Mouse (Mus musculus): ENCODE data around the gene Gga1. TPM values are rescaled to one million over a fixed set of nuclear protein-coding genes. Genes with fewer than 3 reads are reported as not detected.
"Not testable (repeated sequence)": the region's sequence is repeated elsewhere in the genome, so short reads cannot be mapped to it uniquely, and the experiment has no call there.

Gga1 gene
- polyA plus RNA-seq, 1 experiment from 2014 or later: 42.4 TPM

DNA sequence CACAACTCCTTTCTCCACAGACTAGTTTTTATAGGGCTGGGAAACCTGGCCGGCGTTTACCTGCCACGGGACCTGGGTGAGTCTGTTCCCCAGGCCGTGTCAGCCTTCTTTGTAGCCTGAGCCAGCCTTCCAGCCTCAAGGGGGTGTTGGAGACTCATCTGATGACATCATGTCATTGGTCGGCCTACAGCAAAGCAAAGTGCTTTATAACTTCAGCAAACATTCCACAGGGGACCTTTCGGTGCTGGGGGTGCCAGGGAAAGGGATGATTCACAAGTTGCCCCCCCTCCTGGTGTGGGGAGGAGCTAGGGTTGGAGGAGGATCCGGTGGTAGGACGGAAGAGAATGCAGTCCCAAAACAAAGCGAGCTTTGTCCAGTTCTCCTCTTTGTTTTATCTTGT is 32.2 kb upstream of the Gga1 start:
- no peak for DNase-seq (ENCODE audit: low spot score)

- DNase-seq (ENCODE audit: low spot score): no peak
These were observed 31.7 kb upstream of the Gga1 start for GRCm38 (mm10) chr15:78845321-78845720.

- DNase-seq (ENCODE audit: low spot score): no peak
These were observed 31.1 kb upstream of the Gga1 start for GRCm38 (mm10) chr15:78845867-78846266.

DNA sequence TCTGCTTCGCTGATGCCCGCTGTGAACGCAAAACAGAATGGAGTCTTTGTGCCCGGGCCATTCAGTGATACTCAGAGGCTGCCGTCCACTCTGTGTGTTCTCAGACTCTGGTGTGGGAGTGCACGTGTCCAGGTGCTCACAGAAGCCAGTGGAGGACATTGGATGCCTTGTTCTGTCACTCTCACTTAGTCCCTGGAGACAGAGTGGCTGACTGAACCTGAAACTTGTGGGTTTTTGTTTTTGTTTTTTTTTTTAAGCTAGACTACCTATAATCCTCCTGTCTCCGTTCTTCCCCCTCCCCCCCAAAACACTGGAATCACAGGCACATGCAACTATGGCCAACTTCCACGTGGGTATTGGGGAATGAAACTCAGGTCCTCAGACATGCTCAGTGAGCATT is 30.6 kb upstream of the Gga1 start:
- DNase-seq (ENCODE audit: low spot score): no peak

- DNase-seq (ENCODE audit: low spot score): not testable (repeated sequence)
These were observed 30.2 kb upstream of the Gga1 start for GRCm38 (mm10) chr15:78846805-78847204.

GRCm38 (mm10) chr15:78848467-78848866 is 28.5 kb upstream of the Gga1 start:
- peak; percentile 80 for DNase-seq (ENCODE audit: low spot score)

DNA sequence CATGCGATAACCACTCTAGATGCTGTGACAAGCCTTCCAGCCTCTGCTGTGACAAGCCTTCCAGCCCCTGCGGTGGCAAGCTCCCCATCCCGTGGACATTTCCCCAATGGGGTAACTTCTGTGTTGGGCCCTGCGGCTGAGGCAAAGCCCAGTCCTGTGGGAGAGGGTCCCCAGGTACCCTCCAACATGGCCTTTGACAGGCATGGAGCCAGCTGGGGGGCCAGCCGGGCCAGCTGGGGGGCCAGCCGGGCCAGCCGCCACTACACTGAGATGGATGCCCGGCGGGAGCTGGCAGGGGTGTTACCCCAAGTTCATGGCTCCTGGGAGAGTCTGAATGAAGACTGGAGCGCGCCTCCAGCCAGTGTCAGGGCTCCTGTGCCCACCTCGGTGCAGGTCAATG is 27.5 kb upstream of the Gga1 start:
- DNase-seq (ENCODE audit: low spot score): no peak

DNA sequence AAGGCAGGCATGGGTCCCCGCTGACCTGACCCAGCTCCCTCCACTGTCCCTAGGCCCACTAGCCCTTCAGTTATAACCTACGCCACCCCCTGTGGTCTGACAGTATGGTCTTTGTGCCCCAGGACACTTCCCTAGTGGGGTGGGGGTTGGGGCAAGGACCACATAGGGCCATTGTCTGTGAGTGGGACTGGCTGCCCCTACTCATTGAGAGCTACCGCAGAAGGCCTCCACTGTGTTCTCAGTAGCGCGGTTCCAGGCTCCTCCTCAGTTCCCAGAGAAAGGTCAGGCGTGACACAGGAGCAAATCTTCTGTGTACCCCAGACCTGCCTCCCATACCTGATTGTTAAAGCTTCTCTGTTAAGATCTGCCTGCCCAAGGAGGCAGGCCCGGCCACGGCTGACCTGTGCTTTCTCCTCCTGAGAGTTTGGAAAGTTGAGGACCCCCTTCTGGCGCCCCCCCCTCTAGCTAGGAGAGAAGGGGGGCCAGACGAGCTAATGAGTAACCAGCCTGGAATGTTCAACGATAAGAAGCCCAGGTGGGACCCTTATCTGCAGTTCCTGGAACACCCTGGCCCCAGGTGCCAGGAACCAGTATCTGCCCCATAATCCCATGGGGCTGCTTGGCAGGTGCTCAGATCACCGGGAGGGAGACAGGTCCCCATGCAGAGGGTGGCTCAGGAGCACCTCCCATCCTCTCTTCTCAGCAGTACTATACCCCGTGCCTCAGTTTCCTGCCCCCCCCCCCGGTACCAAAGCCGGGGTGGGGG is 26.7 kb upstream of the Gga1 start:
- no peak for DNase-seq (ENCODE audit: low spot score)

DNA sequence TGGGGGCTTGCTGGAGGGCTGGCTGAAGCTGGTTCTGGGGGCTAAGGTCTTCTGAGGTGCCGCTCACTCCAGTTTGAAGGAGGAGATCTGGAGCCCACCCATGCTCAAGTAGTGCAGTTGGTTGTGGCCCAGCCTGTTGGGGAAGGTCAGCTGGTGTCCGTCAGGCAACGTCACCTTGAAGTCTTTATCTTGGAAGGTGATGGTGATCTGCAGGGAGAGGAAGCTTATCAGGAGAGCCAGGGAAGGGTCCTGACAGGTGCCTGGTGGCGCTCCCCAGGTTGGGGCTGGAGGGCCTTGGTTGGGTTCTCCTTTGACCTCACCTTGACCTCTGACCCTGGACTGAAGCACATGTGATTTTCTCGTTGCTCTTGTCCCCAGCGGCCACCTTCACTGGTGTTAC is 26.0 kb upstream of the Gga1 start:
- DNase-seq (ENCODE audit: low spot score): no peak

DNA sequence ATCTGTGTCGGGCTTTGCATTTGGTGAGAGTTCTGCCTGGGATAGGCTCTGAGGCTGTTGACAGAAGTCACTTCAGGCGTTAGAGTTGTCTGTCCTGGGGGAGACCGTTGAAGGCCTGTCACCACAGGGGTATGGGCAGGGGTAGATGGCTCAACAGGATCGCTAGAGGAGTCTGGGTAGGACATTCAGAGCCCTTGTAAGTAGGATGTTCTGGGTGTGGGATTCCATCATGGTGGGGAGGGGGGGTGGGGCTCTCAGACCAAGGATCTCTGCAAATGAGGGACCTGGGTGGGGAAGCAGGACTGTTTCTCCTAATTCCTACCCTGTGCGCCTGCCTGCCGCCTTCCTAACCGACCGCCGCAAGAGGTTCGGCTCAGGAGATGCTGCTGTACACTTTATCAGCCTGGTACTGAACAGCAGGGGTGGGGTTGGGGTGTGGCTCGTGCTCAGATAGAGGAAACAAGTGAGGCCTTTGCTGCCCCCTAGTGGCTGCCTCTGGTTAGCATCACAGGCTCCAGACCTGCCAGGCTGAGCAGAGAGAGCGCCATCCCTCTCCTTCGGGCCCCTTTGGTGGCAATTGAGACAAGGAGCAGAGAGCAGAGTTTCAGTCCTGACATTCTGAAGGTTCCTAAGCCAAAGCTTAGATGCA is 25.4 kb upstream of the Gga1 start:
- DNase-seq (ENCODE audit: low spot score): peak; percentile 86

DNA sequence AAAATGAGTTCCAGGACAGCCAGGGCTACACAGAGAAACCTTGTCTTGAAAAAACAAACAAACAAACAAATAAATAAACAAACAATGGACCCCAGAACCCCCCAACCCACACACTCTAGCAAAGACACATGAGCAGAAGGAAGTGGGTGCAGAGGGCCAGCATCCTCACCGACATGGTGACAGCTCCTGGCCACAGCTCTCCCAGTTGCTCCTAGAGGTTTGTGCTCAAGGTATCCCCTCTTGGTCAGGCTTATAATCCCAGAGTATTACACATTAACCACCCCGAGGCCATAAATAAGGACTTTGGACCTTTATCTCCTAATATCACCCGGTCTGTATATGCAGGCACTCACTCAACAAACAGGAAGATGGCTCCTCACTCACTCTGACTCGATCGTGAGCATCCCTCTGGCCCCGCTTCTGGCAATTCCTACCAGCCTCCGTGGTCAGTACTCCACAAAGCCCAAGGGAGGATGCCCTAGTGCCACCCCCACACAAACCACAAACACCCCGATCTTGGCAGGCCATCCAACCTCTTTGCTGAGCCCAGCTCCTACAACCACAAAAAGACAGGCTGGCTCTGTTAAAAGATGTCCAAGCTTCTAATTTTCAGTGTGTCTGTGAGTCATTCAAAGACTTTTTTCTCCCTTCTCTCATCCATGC is 21.6 kb upstream of the Gga1 start, which contains the start of gene Lgals2:
Lgals2 (minus strand) TSS at position 227 of the 663 bp plus-strand sequence.
- no peak for DNase-seq (ENCODE audit: low spot score)

GRCm38 (mm10) chr15:78857009-78857408 is 20.0 kb upstream of the Gga1 start:
- DNase-seq (ENCODE audit: low spot score): no peak

GRCm38 (mm10) chr15:78859311-78859710 is 17.7 kb upstream of the Gga1 start:
- DNase-seq (ENCODE audit: low spot score): no peak

DNA sequence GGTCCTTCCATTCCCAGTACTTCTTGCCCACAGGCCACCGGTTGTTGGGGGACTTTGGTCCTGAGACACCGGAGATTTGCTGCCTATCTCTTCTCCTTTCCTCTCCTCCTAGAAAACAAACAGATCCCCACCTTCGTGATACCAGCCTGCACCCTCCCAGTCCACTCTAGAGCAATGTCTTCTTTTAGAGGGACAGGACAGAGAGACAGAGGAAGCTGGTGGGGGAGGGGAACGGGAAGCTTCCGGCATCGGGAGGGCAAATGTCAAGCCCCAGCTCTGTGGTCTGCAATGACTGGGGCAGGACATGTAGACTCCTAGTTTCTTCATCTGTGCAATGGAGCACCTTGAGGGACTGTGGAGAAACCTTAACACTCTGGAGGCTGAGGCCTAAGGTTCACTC is 17.3 kb upstream of the Gga1 start:
- peak; percentile 51 for DNase-seq (ENCODE audit: low spot score)

- DNase-seq (ENCODE audit: low spot score): no peak
These were observed 14.7 kb upstream of the Gga1 start for GRCm38 (mm10) chr15:78862280-78862679.

GRCm38 (mm10) chr15:78863154-78863553 is 13.8 kb upstream of the Gga1 start:
- DNase-seq (ENCODE audit: low spot score): no peak

DNA sequence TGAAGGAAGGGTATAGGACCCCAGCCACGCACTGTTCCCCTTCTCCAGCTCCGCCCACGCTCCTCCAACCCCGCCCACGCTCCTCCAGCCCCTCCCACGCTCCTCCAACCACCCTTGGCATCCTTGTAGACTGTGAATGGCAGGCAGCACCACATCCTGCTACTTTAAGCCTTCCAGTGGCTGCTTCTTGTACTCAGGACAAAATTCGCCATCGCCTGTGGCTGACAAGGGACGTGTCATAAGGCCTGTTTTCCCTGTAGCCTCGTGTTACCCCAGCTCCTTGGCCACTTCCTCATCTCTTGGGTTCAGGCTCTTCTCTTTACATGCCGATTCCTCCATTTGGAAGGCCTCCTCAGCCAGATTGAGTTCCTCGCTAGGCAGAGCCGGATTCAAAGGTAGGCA is 13.1 kb upstream of the Gga1 start:
- peak; percentile 53 for DNase-seq (ENCODE audit: low spot score)

DNA sequence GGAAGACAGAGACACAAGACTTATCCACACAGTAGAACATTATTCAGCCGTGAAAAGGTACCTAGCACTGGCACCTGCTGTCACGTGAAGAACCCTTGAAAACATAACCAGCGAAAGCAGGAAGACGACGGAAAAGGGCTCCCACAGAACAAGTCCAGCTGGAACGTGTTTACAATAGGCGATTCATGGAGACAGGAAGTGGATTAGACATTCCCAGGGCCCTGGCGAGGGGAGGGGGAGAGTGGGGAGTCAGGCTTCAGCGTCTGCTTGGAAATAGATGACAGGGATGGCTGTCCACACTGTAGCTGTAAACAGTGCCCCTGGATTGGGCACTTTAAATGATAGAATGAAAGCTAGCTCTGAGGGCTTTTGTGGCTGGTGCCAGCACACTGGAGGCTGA is 8.6 kb upstream of the Gga1 start:
- DNase-seq (ENCODE audit: low spot score): no peak

- no peak for DNase-seq (ENCODE audit: low spot score)
These were observed 8.2 kb upstream of the Gga1 start for GRCm38 (mm10) chr15:78868826-78869233.

- peak; percentile 74 for DNase-seq (ENCODE audit: low spot score)
These were observed 7.2 kb upstream of the Gga1 start for GRCm38 (mm10) chr15:78869775-78870174.

GRCm38 (mm10) chr15:78872021-78872608 is 4.9 kb upstream of the Gga1 start:
- DNase-seq (ENCODE audit: low spot score): peak; percentile 23
